Mouse (Mus musculus) spleen, postnatal 4 days (tissue): ENCODE measurements at regions not wholly inside any gene's neighbourhood (a gene's known extent, or its start where the extent isn't known, plus 50 kb on each side); places are given as distances from the start of the nearest gene placed in this dataset.

Experiments
- DNase-seq, 2 experiments: peaks; one replicate each; pipeline ENCODE4 v3.0.0; 2022; ENCODE audit warnings: low spot score in 2 of 2

DNA sequence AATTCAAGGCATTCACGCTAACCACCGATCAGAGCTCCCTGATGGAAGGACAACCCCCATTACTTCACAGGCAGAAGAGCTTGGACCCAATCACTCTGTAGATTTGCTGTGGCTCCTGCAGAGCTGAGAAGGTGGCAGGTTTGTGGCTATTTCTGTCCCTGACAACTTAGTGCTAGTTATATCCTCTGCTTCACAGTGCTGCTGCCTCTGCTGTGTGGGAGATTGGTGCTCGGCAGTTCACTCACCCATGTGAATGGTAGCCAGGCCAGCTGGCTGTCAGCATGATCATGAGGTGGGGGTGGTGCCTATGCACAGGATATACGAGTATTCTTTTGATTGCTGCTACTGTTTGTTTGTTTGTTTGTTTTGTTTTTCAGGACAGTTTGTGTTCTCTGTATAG, 113.9 kb downstream of the Gm10131 start:
- DNase-seq = no peak

GRCm38 (mm10) chr8:33992946-33993345, 118.6 kb downstream of the Gm10131 start:
- no peak for DNase-seq

DNA sequence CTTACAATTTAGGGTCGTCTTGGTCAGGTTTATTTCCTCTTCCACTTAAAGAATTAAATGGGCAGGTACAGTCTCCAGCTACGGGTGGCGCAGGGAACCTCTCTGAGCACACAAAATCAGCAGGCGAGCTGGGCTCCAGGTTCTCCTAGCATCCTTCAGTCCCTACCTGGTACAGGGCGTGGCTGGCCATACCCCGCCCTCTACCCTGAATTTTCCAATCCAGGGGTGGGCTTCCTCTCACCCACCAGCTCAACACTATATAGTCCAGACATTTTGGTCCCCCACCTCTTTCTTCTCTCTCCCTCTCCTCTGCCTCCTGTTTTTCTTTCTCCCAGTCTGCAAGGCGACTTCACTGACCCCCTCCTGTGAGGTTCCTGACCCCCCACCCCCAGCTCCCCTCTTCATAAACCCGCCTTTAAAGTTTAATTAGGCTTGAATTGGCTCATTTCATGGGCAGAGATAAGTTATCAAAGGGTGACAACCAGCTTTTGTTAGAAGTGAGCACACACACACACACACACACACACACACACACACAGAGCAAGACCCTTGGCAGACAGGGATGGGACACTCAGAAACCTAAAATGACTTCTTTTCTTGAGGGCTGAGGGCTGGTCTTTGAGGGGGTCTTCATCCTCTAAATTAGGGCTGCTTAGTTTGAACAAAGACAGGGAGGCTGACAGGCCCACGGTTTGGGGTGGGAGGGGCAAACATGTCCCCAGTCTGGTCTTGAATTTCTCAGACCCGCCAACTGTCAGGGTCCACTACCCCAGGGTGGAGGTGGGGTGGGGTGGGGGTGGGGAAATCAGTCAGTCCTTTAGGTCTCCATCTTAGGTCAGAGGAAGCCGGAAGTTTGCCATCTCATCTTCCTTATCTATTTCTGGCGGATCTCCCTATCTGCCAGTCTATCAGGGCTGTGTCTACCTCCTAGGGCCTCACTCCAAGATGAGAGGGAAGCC, 119.3 kb downstream of the Gm10131 start:
- DNase-seq = no peak

DNA sequence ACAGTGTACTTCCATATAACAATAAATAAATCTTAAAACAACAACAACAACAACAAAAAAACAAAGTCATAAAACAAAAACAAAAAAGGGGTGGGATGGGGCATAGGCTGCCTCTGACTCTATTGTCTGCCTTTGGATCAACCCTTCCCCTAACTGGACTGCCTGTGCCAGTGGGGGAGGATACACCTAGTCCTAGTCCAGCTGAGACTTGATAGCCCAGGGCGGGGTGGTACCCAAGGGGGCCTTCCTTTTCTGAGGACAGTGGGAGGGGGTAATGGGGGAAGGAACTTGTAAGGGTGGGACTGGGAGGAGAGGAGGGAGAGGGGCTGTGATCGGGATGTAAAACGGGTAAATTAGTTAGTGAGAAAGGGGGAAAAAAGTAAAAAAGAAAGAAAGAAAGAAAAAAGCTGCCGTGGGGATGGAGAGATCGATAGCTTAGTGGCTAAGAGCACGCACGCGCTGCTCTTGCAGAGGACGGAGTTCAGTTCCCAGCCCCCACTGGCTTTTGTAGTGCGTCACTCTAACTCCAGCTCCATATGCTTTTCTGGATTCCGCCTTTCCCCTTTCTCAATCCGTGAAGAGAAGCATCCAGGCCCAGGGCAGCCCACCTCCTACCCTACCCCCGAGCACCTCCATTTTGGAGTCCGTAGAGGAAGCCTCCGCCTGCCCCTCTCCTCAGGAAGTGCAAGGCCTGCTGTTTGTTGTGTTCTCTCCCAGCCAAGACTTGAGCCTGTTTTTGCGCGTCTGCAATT, 120.2 kb downstream of the Gm10131 start:
- DNase-seq = no peak

DNA sequence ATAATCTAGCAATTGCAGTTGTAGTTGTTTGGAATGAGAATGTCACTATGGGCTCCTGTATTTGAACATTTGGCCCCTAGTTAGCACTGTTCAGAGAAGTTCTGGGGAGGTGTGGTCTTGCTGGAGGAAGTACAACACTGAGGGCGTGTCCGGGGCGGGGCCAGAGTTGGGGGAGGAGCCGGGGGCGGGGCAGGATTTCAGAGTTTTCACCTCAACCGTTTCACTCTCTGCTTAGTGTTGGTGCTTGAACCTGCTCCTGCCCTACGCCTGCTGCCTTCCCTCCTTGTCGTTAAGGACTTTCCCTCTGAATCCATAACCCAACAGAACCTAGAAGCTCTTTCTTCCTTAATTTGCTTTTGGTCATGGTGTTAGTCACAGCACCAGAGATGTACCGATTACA, 121.5 kb downstream of the Gm10131 start:
- DNase-seq = peak; percentile 29 to 72

- no peak for DNase-seq
Observed at GRCm38 (mm10) chr8:33987755-33988104, 123.8 kb downstream of the Gm10131 start.

DNA sequence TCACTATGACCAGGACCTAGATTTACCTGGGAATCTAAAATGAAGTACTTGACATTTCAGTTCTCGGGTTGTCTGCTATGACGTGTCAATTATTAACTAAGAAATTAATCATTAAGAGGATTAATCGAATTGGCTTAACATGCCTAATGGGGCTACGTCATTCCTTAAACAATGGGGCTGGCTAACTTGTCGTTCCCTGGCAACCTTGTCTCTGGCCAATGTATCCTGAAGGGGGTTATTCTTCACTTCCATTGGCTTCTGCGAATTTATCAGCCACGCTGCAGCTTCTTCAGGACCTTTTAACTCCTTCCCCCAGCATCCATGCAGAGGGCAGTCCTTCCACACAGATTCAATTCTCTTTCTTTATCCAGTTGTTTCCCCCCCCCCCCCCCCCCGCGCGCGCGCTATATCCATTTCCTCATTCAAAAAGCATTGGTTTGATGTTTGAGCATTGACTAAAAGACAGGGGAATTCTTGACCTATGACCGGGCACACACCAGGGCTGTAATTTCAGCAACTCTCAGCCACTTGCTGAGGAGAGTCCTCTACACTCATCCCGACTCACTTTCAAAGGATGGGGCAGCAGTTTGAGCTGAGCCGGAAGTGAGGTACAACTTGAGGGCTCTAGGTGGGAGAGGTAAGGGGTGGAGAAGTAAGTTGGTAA, 124.3 kb downstream of the Gm10131 start:
- no peak for DNase-seq

DNA sequence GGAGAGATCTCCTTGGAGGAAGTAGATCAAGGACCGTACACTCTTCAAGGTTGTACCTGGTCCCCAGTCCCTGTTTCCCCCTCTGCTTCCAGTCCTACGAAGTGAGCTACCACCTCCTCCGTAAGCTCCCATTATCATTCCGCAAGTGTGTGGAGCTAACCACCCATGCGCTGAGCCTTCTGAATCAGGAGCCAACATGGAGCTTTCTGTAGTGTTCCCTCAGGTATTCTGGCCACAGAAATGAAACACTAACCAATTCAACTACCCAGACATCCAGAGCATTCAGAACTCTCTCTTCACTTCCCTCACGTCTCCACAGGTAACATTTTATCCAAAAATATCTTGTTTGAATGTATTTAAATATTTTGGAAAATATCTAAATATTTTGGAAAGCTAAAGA, 124.9 kb downstream of the Gm10131 start:
- no peak for DNase-seq

- DNase-seq = no peak
Observed at GRCm38 (mm10) chr8:33985430-33985977, 126.0 kb downstream of the Gm10131 start.

DNA sequence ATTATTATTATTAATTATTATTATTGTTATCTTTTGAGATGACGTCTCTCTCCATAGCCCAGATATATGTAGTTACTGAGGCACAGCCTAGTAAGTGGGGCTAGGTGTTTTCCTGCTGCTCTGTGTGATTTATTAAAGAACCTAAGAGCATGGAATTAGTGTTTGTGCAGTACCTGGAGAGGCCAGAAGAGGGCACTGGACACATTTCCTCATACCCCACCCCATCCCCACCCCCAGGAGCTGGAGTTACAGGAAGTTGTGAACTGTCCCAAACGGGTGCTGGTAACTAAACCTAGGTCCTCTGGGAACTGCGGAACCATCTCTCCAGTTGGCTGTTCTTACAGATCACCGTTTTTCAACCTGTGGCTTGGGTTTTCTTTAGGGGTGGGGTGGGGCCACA, 129.9 kb downstream of the Gm10131 start:
- DNase-seq = no peak

- no peak for DNase-seq
Observed at GRCm38 (mm10) chr8:33980999-33981398, 130.5 kb downstream of the Gm10131 start.
